Mouse (Mus musculus): ENCODE results near the gene Sytl2. TPM values are rescaled to one million over a fixed set of nuclear protein-coding genes. Genes with fewer than 3 reads are reported as not detected.

Sytl2 gene
- total and polyA plus RNA-seq, 3 experiments: 0.49 TPM; not detected in 2

- Histone ChIP-seq H3K9me3 (replicated peaks) (no peaks in the 10 kb centered on the region), H3K4me1 (ENCODE audit: insufficient read depth, low read depth, low read length) (no peaks in the 10 kb centered on the region), H3K4me3 (ENCODE audit: low read depth, low read length) (no peak overlapping the region), H3K36me3 (replicated peaks) (no peaks in the 10 kb centered on the region), H3K27me3 (ENCODE audit: insufficient read depth, low read length) (no peaks in the 10 kb centered on the region)
- ATAC-seq (ENCODE audit: extremely low read depth, insufficient number of reproducible peaks, low FRiP score, poor library complexity, severe bottlenecking) (no peak), DNase-seq (ENCODE audit: low spot score) (no peak)
- TF ChIP-seq POLR2AphosphoS5 (IDR thresholded peaks at IDR 0.05; ENCODE audit: insufficient replicate concordance, low read depth, low read length) (no peak), TAL1 (conservative IDR thresholded peaks at IDR 0.05; ENCODE audit: low read depth, low read length) (no peak), GATA2 (IDR thresholded peaks at IDR 0.05; ENCODE audit: borderline replicate concordance, low read depth, low read length) (no peak), CTCF (IDR thresholded peaks at IDR 0.05; ENCODE audit: low read depth, low read length) (no peak), GATA1 (IDR thresholded peaks at IDR 0.05; ENCODE audit: borderline replicate concordance, low read length) (no peak)
Observed at GRCm38 (mm10) chr7:90352183-90352582, 50.1 kb downstream of the Sytl2 start.

GRCm38 (mm10) chr7:90353488-90354228 is 51.6 kb downstream of the Sytl2 start:
- H3K4me1 ChIP-seq (ENCODE audit: insufficient read depth, low read depth, low read length): no peaks in the 10 kb centered on the region
- DNase-seq (ENCODE audit: low spot score) (no peak), ATAC-seq (ENCODE audit: extremely low read depth, insufficient number of reproducible peaks, low FRiP score, poor library complexity, severe bottlenecking) (no peak)
- H3K4me3 ChIP-seq (ENCODE audit: low read depth, low read length): no peak overlapping the region
- no peaks in the 10 kb centered on the region for H3K36me3 ChIP-seq (replicated peaks)
- H3K9me3 ChIP-seq (replicated peaks): no peaks in the 10 kb centered on the region
- H3K27me3 ChIP-seq (ENCODE audit: insufficient read depth, low read length): no peaks in the 10 kb centered on the region
- TF ChIP-seq POLR2AphosphoS5 (IDR thresholded peaks at IDR 0.05; ENCODE audit: insufficient replicate concordance, low read depth, low read length): no peak
- no peak for TF ChIP-seq GATA1 (IDR thresholded peaks at IDR 0.05; ENCODE audit: borderline replicate concordance, low read length)
- no peak for TF ChIP-seq CTCF (IDR thresholded peaks at IDR 0.05; ENCODE audit: low read depth, low read length)
- TF ChIP-seq TAL1 (conservative IDR thresholded peaks at IDR 0.05; ENCODE audit: low read depth, low read length): no peak
- no peak for TF ChIP-seq GATA2 (IDR thresholded peaks at IDR 0.05; ENCODE audit: borderline replicate concordance, low read depth, low read length)

GRCm38 (mm10) chr7:90354229-90354604 is 52.2 kb downstream of the Sytl2 start:
- ATAC-seq (ENCODE audit: extremely low read depth, insufficient number of reproducible peaks, low FRiP score, poor library complexity, severe bottlenecking): no peak
- no peaks in the 10 kb centered on the region for H3K9me3 ChIP-seq (replicated peaks)
- H3K36me3 ChIP-seq (replicated peaks): no peaks in the 10 kb centered on the region
- TF ChIP-seq GATA2 (IDR thresholded peaks at IDR 0.05; ENCODE audit: borderline replicate concordance, low read depth, low read length) (no peak), CTCF (IDR thresholded peaks at IDR 0.05; ENCODE audit: low read depth, low read length) (no peak), POLR2AphosphoS5 (IDR thresholded peaks at IDR 0.05; ENCODE audit: insufficient replicate concordance, low read depth, low read length) (no peak), TAL1 (conservative IDR thresholded peaks at IDR 0.05; ENCODE audit: low read depth, low read length) (no peak), GATA1 (IDR thresholded peaks at IDR 0.05; ENCODE audit: borderline replicate concordance, low read length) (no peak)
- no peak overlapping the region for H3K4me3 ChIP-seq (ENCODE audit: low read depth, low read length)
- H3K4me1 ChIP-seq (ENCODE audit: insufficient read depth, low read depth, low read length): no peaks in the 10 kb centered on the region
- no peaks in the 10 kb centered on the region for H3K27me3 ChIP-seq (ENCODE audit: insufficient read depth, low read length)
- DNase-seq (ENCODE audit: low spot score): no peak

- no peaks in the 10 kb centered on the region for H3K4me1 ChIP-seq (ENCODE audit: insufficient read depth, low read depth, low read length)
- H3K36me3 ChIP-seq (replicated peaks): no peaks in the 10 kb centered on the region
- no peak for ATAC-seq (ENCODE audit: extremely low read depth, insufficient number of reproducible peaks, low FRiP score, poor library complexity, severe bottlenecking)
- DNase-seq (ENCODE audit: low spot score): no peak
- H3K9me3 ChIP-seq (replicated peaks): no peaks in the 10 kb centered on the region
- TF ChIP-seq TAL1 (conservative IDR thresholded peaks at IDR 0.05; ENCODE audit: low read depth, low read length): no peak
- TF ChIP-seq CTCF (IDR thresholded peaks at IDR 0.05; ENCODE audit: low read depth, low read length): no peak
- TF ChIP-seq GATA2 (IDR thresholded peaks at IDR 0.05; ENCODE audit: borderline replicate concordance, low read depth, low read length): no peak
- no peak for TF ChIP-seq GATA1 (IDR thresholded peaks at IDR 0.05; ENCODE audit: borderline replicate concordance, low read length)
- no peak for TF ChIP-seq POLR2AphosphoS5 (IDR thresholded peaks at IDR 0.05; ENCODE audit: insufficient replicate concordance, low read depth, low read length)
- H3K4me3 ChIP-seq (ENCODE audit: low read depth, low read length): no peak overlapping the region
- peaks cover 2% of the 10 kb centered on the region; the same call in 1 of the 2 replicates for H3K27me3 ChIP-seq (ENCODE audit: insufficient read depth, low read length)
Observed at GRCm38 (mm10) chr7:90355454-90355853, 53.4 kb downstream of the Sytl2 start.

- Histone ChIP-seq H3K36me3 (replicated peaks) (no peaks in the 10 kb centered on the region), H3K4me3 (ENCODE audit: low read depth, low read length) (no peak overlapping the region), H3K9me3 (replicated peaks) (no peaks in the 10 kb centered on the region), H3K27me3 (ENCODE audit: insufficient read depth, low read length) (peaks cover 2% of the 10 kb centered on the region; the same call in 1 of the 2 replicates), H3K4me1 (ENCODE audit: insufficient read depth, low read depth, low read length) (no peaks in the 10 kb centered on the region)
- ATAC-seq (ENCODE audit: extremely low read depth, insufficient number of reproducible peaks, low FRiP score, poor library complexity, severe bottlenecking) (no peak), DNase-seq (ENCODE audit: low spot score) (no peak)
- TF ChIP-seq GATA2 (IDR thresholded peaks at IDR 0.05; ENCODE audit: borderline replicate concordance, low read depth, low read length) (no peak), TAL1 (conservative IDR thresholded peaks at IDR 0.05; ENCODE audit: low read depth, low read length) (no peak), POLR2AphosphoS5 (IDR thresholded peaks at IDR 0.05; ENCODE audit: insufficient replicate concordance, low read depth, low read length) (no peak), GATA1 (IDR thresholded peaks at IDR 0.05; ENCODE audit: borderline replicate concordance, low read length) (no peak)
Observed at GRCm38 (mm10) chr7:90355995-90356394, 53.9 kb downstream of the Sytl2 start.

GRCm38 (mm10) chr7:90362788-90363187 is 60.7 kb downstream of the Sytl2 start:
- DNase-seq (ENCODE audit: low spot score) (no peak), ATAC-seq (ENCODE audit: extremely low read depth, insufficient number of reproducible peaks, low FRiP score, poor library complexity, severe bottlenecking) (no peak; the same call in 1 of the 2 replicates)
- Histone ChIP-seq H3K4me1 (ENCODE audit: insufficient read depth, low read depth, low read length) (peaks cover 9% of the 10 kb centered on the region), H3K4me3 (ENCODE audit: low read depth, low read length) (no peak overlapping the region), H3K36me3 (replicated peaks) (no peaks in the 10 kb centered on the region), H3K27me3 (ENCODE audit: insufficient read depth, low read length) (peaks cover 11% of the 10 kb centered on the region; the same call in 1 of the 2 replicates), H3K9me3 (replicated peaks) (no peaks in the 10 kb centered on the region)
- TF ChIP-seq POLR2AphosphoS5 (IDR thresholded peaks at IDR 0.05; ENCODE audit: insufficient replicate concordance, low read depth, low read length) (no peak), TAL1 (conservative IDR thresholded peaks at IDR 0.05; ENCODE audit: low read depth, low read length) (no peak), CTCF (IDR thresholded peaks at IDR 0.05; ENCODE audit: low read depth, low read length) (no peak), GATA2 (IDR thresholded peaks at IDR 0.05; ENCODE audit: borderline replicate concordance, low read depth, low read length) (no peak), GATA1 (IDR thresholded peaks at IDR 0.05; ENCODE audit: borderline replicate concordance, low read length) (no peak)
